Mouse (Mus musculus) effector memory CD4-positive, alpha-beta T cell, adult 5 months (primary cell): Measurements from ENCODE around the gene Rnf26. TPM values are rescaled to one million over a fixed set of nuclear protein-coding genes. Genes with fewer than 3 reads are reported as not detected.

ENCODE experiments used
- polyA plus RNA-seq: library from polyadenylated mRNA; unstranded; fragments of 100-300 nt; shearing (Covaris generic); gene quantifications from one replicate; pipeline ENCODE4 v1.2.1, GENCODE M21; 2017

Rnf26 gene
- polyA plus RNA-seq = 19.4 TPM

GRCm38 (mm10) chr9:44113105-44113789 lies at the start of gene Rnf26, which contains the start of gene Gm49380:
Gene Rnf26, minus strand, starts transcription at chr9:44113517.
Gene Gm49380, minus strand, starts transcription at chr9:44113500.

GRCm38 (mm10) chr9:44134101-44134850 lies 21.0 kb upstream of the Rnf26 start, which contains the start of gene Mcam:
Gene Mcam, plus strand, starts transcription at chr9:44134469.

GRCm38 (mm10) chr9:44107110-44107509 lies 6.2 kb downstream of the Rnf26 start, which contains the start of gene C1qtnf5:
Gene C1qtnf5, plus strand, starts transcription at chr9:44107245.

DNA sequence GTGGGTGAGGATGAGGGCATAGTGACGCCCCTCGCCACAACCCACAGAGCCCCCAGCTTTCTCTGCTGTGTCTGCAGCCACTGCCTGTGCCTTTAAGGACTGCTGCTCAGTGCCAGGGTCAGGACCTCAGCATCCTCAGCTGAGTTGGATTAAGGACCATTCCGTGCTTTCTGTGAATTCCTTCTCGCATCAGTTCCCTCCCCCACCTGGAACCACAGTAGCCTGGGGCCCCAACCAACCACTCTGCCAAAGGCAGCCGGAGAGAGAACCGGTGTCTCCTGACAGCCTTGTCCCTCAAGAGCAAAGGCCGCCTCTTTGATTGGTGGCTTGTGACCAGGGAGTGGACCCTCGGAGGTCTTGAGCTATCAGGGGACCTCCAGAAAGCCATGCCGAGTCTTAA lies 11.8 kb downstream of the Rnf26 start, which contains the start of gene Mfrp:
TSS of gene Mfrp (plus strand) at position 240 of the 400 bp plus-strand sequence.

GRCm38 (mm10) chr9:44066785-44067225 lies 46.5 kb downstream of the Rnf26 start, which contains the start of gene Usp2:
Gene Usp2, plus strand, starts transcription at chr9:44067021.

Other genes with a start within 250 kb of the Rnf26 start
- 142 TPM for gene Thy1, start 70.1 kb downstream of the Rnf26 start, polyA plus RNA-seq
- gene Usp2, start 46.5 kb downstream of the Rnf26 start, polyA plus RNA-seq = 34.1 TPM
- not detected for gene Mfrp, start 11.8 kb downstream of the Rnf26 start, polyA plus RNA-seq
- gene C1qtnf5, start 6.3 kb downstream of the Rnf26 start, polyA plus RNA-seq = not detected
- gene Gm49380, start within 50 bp of the Rnf26 start, polyA plus RNA-seq = not detected
- gene Mcam, start 21.0 kb upstream of the Rnf26 start, polyA plus RNA-seq = 0.36 TPM
- gene Cbl, start 120.5 kb upstream of the Rnf26 start, polyA plus RNA-seq = 41.9 TPM
- not detected for gene Ccdc153, start 127.2 kb upstream of the Rnf26 start, polyA plus RNA-seq
- 0.29 TPM for gene Pdzd3, start 138.0 kb upstream of the Rnf26 start, polyA plus RNA-seq
- 5.8 TPM for gene Nlrx1, start 155.1 kb upstream of the Rnf26 start, polyA plus RNA-seq
- gene Abcg4, start 175.1 kb upstream of the Rnf26 start, polyA plus RNA-seq = not detected
- 41.8 TPM for gene Hinfp, start 192.2 kb upstream of the Rnf26 start, polyA plus RNA-seq
- 17.8 TPM for gene C2cd2l, start 206.8 kb upstream of the Rnf26 start, polyA plus RNA-seq
- gene Dpagt1, start 212.5 kb upstream of the Rnf26 start, polyA plus RNA-seq = 10.2 TPM
- gene H2afx, start 221.2 kb upstream of the Rnf26 start, polyA plus RNA-seq = 51.5 TPM
- 16.5 TPM for gene Hmbs, start 230.7 kb upstream of the Rnf26 start, polyA plus RNA-seq
- 60.2 TPM for gene Vps11, start 248.2 kb upstream of the Rnf26 start, polyA plus RNA-seq